Mouse (Mus musculus) liver, adult (tissue): ENCODE measurements around the gene Necab3.

ENCODE experiments used
- GATA4 ChIP-seq: IDR thresholded peaks from 2 replicates; pipeline ENCODE4 v1.6.1; 2014; ENCODE audit warnings: mild to moderate bottlenecking, low read length; ENCODE audit not compliant: insufficient replicate concordance

The Necab3 gene

DNA sequence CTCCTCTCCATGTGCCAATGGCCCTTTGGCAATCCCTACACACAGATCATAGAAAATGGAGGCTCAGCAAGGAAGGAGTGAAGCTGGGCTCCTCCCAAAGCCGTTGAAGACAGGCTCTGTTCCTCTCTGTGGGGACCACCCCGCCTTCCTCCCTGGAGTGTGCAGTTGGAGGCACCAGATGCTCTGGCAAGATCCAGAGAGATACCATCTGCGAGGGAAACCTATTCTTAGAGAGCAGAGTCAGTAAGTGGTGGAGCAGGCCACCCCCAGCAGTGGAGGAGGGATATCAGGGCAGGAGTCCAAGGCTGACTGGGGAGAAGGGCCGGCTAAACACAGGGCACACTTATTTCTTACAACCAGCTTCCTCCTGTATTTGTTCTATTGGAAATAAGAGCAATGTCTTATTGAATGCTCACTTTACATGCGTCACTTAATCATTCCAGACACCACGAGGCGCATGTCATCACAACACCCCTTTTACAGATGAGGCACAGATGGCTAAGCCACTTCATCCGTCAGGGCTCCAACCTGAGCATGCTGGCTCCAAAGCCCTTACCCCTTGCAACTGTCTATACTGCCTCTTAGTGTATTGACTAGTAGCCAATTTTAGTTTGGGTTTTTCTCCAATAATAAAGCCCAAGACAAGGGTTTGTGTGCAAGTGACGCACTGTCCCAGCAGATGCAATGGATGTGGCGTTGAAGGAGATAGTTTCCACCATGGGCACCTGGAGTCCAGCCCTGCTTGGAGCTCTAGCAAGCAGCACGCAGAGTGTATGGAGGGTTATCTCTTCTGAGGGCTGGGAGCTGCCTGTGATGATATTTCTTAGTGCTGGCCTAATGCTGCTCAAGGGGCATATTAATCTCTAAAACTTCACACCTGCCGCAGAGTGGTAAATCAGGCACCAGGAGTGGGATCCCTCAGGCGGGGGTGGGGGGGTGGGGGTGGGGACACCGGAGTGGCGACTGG, 25.5 kb upstream of the Necab3 start:
- no peak for TF ChIP-seq GATA4

DNA sequence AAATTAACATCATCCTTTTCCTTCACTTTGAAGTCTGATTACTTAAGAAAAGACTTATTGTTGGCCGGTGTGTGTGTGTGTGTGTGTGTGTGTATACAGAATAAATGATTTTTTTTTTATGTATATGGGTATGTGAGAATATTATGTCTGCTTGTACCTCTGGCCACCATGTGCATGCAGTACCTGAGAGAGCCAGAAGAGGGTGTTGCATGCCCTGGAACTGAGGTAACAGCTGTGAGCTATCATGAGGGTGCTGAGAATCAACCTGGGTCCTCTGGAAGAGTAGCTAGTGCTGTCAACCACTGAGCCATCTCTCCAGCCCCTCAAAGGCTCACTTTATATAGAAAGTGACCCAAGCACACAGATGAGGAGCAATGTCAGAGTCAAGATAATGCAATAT, 22.7 kb upstream of the Necab3 start:
- TF ChIP-seq GATA4, result no peak

DNA sequence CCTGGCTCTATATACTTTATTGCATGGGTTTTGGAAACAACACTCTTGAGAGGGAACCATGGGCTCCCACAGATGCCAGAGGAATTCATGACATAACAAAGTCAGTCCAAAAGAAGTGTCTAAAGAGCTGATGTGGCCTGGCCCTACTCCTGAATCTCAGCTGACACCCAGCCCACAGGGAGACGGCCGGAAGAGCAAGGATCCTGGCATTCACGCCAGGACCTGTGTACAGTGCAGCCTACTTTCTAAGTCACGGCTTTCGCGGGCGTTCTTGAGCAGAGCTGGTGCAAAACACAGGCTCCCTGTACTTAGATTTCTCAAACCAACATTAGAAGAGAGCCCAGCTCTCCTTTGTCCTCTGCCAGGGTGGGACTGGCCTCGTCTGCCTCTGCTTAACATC, 21.9 kb upstream of the Necab3 start:
- TF ChIP-seq GATA4, result no peak

DNA sequence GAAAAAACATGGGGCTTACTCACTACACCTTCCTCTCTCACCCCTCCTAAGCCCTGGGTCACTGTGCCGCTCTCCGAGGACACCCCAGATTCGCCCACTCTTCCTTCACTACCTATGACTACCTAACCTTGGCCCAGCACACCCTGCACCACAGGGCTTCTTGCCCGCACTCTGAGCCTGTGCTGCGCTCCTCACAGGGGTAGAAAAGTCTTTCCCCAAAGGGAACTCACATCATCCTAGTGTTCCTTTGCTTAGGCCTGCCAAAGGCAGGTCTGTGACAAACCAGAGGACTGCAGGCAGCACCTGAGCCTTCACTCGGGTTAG, 19.0 kb upstream of the Necab3 start:
- TF ChIP-seq GATA4, result no peak

DNA sequence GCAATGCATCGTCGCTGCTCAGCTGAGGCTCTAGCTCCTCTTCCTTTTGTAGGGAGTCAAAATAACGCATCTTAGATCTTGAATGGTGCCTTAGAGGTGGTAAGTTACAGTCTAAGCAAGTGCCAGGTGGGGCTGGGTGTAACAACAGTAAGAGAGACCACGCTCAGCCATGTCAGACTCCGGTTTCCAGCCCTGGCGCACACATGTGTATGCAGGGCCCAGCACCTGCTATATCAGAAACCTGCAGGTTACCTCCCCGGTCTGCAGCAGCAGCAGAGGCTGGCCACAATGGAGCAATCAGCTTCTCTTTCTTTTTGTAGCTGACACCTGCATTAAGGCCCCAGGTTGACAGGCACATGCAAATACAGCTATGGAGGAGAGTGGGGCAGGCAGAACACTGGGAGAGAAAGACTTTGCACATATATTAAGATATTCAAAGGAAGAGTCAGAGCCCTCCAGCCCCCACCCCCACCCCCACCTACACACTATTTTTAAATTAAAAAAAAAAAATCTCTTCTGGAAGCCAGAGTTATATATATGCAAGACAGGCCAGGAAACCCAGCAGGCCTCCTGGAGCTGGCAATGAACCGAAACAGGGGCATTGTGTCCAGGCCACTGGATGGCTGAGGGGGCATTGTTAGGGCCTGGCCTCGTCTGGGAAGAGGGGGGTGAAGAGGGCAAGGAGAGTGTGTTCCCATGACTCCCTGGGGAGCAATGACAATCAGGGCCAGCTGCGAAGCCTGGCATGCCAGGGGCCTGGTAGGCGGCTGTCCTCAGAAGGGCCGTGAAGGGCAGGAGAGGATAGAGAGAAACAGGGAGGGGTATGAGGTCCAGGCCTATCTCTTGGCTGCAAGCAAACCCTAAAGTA, 18.4 kb upstream of the Necab3 start:
- no peak for TF ChIP-seq GATA4

DNA sequence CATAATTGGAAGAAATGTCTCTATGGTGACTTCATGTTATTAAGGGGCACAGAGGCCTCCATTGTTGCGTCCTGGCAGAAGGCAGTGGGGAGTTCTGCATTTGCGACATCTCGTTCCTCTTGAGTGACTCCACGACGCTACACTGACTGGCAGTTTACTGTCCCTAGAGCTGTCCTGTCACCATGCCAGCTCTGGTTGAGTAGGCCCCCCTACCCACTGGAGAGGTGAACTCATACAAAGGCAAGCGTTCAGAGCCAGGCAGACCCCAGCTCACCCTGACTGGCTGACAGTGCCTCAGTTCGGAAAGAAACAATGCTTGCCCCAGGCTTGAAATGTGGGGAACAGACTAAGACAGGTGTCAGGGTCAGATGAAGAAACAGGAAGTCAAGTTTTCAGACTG, 15.6 kb upstream of the Necab3 start:
- no peak for TF ChIP-seq GATA4

- TF ChIP-seq GATA4, result no peak
Measured at GRCm38 (mm10) chr2:154572996-154573395, 14.3 kb upstream of the Necab3 start.

GRCm38 (mm10) chr2:154571976-154572375, 13.3 kb upstream of the Necab3 start:
- TF ChIP-seq GATA4, result no peak

DNA sequence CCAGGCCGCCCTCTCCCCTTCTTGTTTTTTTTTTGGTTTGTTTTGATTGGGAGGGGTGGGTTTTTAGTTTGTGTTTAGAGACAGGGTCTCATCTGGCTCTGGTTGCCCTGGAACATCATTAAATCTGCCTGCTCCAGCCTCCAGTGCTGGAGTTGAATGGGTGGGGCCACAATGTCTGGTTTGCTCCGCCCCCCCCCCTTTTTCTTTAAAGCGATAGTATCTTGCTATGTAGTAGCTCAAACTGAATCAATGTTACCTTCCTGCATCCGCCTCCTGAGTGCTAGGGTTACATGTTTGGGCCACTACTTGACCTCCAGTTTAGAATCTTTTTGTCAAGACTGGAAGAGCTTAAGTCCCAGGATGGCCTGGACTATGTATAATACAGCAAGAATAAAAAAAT, 12.6 kb upstream of the Necab3 start:
- TF ChIP-seq GATA4, result no peak

DNA sequence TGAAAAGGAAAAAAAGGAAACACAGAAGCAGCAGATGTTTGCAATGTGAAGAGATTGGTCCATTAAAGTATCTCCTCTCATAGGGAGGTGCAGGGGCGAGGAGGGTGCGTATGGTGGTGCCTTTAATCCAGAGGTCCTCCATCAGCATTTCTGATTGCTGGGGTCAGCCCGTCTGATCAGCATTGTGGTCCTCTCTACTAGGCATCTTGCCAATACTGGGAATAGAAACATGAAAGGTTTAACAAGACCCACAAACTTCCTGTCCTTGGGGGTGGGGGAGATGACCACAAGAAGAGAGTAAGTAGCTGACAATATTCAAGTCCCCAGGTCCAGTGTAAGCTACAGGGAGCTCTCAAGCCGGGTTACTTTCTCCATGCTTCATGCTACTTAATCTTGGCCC, 12.0 kb upstream of the Necab3 start:
- TF ChIP-seq GATA4, result no peak

- TF ChIP-seq GATA4, result no peak
Measured at GRCm38 (mm10) chr2:154569836-154570286, 11.2 kb upstream of the Necab3 start, which contains the start of gene E2f1. Gene E2f1 (minus strand): TSS chr2:154569892.

DNA sequence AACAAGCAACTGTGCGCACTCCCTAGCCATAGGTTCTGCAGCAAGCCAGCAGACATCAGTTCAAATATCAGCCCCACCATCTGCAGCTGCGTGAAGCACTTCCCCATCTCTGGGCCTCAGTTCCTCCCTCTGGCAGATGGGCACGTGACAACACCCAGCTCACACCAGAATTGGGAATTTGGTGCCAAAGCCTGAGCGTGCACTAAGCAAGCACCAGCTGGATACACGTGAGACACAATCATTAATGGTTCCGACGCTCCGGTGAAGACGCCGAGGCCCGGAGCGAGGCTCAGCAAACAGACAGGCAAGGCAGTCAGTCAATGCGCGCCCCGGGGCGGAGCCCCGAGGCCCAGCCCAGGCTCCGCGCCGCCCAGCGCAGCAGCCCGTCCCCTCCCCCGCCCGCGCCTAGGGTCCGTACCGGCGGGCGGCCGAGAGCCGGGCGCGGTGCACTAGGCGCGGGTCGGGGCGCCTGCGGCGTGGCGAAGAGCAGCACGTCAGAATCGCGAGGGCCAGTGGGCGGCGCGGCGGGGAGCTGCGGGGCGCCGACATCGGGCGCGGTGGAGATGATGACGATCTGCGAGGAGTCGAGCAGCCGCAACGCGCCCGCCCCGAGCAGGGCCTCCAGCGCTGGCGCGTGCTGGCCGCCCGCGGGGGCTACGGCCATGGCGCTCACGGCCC, 10.5 kb upstream of the Necab3 start:
- no peak for TF ChIP-seq GATA4

DNA sequence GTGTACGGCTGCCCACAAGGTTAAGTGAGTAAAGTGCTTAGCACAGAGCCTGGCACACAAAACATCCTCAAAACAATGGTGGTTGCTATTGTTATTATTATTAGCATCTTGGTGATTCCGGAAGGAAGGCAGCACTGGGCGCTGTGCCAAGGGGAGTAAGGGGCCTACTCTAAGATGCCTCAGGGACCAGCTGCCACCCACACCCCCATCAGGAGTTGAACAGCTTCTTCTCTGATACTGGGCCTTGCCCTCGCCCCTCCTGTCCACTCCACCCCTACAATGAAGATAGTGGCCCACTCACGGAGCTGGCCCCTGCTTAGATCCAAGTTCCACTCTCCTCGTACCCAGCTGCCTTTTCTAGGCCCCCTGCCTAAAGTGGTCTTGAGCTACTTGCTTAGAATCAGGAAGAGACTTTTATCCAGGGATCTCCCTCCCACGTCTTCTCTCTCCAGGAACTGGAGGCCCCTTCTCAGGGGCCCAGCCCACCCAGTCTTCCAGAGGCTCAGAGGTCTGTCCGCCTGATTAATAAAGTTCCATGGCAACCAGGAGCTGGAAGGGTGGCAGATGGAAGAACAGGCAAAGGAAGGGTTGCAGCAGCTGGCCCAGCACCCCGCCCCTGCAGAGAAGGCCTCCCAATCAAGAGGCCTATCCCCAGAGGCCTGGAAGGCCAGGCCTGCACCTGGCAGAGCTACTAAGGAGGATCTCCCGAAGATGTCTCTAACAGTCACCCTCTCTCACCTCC, 9.8 kb upstream of the Necab3 start:
- no peak for TF ChIP-seq GATA4

- no peak for TF ChIP-seq GATA4
Measured at GRCm38 (mm10) chr2:154567766-154568165, 9.1 kb upstream of the Necab3 start.

DNA sequence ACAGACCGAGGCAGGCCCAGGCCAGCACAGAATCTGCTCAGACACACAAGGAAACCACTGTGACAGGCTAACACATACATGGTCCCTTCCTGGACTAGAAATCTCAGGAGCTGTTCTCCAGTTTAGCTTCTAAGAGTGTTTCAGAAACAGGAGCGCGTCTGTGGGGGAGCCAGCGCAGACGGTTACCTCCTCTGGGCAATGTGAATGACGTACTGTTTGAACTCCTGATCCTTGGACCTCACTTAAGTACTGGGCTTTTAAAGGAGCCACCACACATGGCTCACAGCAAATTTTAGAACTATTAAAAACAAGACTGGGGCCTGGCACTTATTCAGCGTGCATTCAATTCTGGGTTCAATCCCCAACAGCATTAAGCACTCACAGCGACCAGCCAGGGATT, 8.0 kb upstream of the Necab3 start:
- no peak for TF ChIP-seq GATA4

DNA sequence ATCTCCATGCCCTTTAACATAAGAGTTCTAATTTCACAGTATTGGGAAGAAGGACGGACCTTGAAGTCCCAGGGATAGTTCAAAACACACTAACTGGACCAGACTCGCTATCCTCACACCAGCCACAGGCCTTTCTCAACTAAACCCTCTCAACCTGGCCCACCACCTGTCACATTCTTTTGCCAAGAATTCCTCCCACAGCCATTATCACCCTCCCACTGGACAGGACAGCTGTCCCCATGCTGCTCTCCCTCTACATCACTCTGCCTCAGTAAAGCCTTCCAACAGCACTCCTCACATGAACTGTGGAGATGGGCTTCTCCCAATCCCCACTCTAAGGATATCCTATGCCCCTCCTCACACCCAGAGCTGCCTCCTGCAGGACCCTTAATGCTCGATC, 6.9 kb upstream of the Necab3 start:
- no peak for TF ChIP-seq GATA4
